Mouse (Mus musculus) spleen, postnatal 4 days (tissue): ENCODE measurements at regions not wholly inside any gene's neighbourhood (a gene's known extent, or its start where the extent isn't known, plus 50 kb on each side); places are given as distances from the start of the nearest gene placed in this dataset.

Experiments
- DNase-seq, 2 experiments: peaks; one replicate each; pipeline ENCODE4 v3.0.0; 2022; ENCODE audit warnings: low spot score in 2 of 2

DNA sequence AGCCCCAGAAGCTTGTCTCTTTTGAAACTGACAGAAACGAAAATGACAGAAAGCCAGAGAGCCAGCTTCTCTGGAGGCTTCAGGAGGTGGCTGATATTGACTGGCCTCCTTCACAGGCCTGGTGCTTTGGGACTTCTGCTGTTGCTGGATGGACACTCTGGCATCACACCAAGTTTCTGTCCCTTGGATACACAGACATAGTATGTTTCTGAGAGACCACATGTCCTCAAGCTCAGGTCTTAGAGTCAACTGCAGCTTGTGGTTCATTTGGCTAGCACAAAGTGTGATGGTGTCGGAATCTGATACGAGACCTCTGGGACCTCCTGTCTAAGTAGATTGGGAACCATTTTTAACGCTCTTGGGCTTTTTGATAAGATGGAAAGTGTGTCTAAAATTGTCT lies 502.0 kb downstream of the Sqor start:
- no peak for DNase-seq

DNA sequence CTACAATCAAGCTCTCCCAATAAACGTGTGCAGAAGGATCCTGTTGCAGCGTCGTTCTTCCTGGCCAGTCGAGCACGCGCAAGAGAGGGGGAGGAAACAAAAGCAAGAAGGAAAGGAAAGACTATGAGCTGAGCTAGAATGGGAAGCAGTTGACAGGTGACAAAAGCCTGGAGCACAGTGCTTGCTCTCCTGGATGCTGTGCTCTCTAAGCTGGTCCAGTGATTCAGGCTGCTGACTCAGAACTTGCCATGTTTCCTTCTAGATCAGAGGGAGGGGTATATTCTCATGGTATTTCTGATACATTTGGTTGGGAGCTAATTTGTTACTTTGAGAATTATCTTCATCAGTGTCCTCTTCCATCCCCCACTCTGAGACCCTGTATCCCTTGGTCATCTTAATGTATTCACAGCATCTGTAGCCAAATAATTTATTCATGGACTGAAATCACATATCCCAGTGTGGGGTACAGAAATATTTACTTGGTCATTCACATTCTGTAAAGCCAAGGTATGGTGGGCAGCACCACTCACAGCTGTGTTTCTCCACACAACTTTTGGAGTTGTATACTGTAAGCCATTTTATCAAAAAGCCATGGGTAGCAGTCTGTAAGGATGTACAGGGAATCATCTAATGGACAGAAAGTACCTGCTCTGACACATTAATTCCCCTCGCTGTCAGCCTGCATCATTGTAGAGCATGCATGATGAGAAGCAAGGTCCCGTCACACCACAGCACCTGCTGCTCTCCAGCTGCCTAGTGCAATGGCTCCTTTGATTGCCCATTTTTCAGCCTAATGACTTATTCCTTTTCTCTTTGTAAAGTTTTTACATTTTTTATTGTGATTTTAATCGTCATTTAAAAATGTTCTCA lies 510.1 kb downstream of the Sqor start:
- DNase-seq: no peak

- DNase-seq: no peak
Measured at GRCm38 (mm10) chr2:123275736-123276330, 510.8 kb downstream of the Sqor start.

GRCm38 (mm10) chr2:123311554-123312276 lies 546.7 kb downstream of the Sqor start:
- no peak for DNase-seq

DNA sequence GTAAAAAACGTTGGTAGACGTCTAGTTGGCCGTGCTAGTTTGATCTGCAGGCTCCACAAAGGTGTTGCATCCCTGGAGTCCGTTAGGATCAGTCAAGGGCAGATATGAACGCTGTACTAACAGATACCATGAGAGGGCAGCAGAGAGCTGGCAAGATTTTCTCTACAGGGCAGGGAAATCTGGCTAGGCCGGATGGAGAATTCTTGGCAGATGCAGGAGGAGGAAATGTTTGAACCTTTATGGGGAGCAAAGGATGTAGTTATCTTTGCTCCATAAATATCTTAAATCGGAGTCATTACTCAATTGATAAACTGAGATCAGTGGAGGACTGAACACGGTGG lies 547.2 kb downstream of the Sqor start:
- peak in 1 of 2 experiments; percentile 14 for DNase-seq

- DNase-seq: no peak
Measured at GRCm38 (mm10) chr2:123320448-123321097, 555.5 kb downstream of the Sqor start.

DNA sequence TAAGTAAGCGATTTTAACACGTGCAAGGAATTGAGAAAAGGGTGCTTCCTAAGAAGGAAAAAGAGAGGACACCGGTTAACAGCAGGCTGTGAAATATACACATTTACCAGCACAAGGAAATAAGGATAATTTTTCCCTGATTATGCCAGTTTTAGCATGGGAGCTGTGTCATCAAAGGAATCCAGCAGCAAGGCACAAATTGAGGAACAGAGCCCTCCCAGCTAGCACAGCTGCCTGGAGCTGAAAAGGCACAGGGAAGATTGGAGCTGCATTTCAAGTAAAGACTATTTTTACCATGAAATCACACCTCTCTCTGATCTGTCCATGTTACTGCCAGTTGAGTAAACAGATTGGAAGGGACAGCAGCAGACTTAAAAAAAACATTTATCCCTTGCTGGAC lies 558.7 kb downstream of the Sqor start:
- no peak for DNase-seq

- DNase-seq: no peak
Measured at GRCm38 (mm10) chr2:123324896-123325295, 559.9 kb downstream of the Sqor start.

DNA sequence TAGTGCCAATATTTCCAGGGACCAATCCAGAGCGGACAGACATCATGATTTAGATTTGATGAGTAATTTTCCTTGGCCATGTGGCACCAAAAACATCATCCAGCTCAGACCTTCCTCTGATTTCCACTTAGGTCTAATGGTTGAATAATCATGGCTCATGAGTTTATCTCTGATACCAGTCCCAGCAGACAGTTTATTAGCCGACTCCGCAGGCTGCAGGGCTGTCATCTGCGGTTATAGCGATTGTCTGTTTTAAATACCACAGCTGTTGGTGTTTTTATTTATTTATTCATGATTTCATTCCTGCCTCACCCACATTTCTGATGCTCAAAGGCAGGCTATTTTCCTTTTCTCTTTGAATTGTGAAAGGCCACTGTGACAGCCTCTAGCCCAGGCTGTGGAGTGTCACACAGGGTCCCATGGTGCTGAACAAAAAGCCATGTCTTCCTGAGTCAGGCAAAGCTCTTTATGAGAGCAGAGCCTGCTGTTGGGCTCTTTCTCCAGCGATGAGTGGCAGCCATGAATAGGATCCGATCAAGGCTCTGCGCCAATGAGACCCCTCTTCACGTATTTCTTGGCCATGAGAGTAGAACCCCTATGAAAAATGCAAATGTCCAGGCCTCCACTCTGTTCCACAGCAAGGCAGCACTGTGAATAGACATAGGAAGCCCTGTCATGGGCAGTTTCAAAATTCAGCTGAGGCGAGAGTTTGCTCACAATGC lies 584.7 kb downstream of the Sqor start:
- DNase-seq: no peak

- DNase-seq: no peak
Measured at GRCm38 (mm10) chr2:123364204-123364603, 599.2 kb downstream of the Sqor start.

- no peak for DNase-seq
Measured at GRCm38 (mm10) chr2:123366571-123366970, 601.5 kb downstream of the Sqor start.

DNA sequence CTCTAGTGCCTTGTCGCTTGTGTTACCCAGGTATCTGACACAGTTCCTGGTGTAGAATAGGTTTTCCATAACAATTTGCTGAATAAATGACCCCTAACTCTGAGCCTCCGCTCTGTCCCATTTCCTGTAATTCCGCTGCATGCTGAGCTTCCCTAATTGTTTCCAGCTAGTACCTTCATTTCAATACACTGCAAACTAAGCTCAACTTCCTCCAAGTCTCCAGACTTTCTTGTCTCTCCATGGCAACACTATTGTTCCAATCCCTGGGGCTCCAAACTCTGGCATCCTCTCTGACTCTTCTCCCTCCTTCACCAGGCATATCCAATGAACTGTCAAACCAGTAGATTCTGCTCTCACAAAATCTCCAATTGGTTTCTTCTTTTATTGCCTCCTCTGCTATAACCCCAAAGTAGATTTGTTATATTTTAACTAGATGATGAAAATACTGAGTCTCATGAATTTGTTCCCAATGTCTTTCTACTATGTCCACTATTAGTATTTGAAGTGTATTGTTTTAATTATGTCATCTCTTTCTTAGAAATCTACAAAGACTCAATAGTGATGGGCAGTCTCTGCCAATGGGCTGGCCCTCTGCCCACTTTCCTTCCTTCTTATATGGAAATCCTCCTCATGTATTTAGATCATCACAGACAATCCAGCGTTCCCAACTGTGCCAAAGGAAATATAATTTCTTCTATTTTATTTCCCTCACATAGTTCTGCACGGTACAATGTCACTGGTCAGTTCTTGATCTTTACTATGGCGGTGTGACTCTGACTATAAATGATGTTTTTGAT lies 620.8 kb downstream of the Sqor start:
- DNase-seq: no peak

DNA sequence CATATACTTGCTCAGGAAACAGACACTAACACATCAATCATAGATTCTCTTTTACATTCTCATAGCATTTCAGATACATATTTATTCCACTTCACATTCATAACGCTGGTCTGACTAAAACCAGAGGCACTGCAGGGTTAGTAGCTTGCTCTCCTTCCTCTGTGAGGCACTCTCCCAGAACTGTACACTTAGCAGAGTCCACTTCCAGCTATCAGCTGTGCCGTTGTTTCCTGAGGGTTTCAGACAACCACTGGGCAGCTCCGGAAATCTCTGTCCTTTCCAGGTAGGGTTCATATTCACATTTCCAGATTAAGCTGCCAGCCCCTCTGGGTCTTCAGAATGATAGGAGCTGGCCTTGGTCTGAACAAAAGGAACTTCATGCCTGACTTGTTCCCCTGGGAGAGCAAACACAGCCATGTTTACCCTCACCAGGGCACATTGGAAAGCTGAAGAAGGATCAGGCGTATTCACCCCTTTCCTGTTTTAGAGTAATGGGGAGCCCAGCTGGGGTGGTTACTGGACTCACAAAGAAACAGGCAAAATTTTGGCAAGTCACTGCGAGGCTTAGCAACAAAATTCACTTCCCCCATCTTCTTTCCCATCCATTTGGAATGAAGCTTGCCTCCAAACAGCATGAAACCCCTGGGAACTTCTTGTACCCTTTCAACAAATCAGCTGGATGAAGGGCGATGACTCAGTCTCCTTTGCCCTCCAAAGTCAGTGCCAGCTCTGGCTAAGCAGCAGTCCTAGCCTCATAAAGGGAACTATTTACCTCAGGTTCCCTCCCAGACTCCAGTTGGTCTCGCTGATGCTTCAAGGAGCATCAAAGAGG lies 622.0 kb downstream of the Sqor start:
- no peak for DNase-seq

DNA sequence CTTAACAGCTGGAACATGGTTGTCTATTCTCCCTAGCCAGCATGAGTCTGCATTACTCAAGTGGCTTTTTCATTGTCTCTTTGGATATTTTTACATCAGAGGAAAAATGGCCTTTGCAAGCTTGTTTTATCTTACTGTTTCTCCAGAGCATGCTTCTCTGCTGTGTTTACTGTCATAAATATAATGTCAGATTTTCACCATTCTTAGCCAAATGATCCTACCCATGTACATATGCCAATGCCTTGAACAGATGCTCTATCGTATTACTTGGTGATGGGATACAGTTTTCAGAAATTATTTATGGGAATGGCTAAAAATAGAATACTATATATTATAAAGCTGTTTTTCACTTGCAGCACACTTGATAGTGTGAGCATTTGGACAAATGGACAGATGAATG lies 625.9 kb downstream of the Sqor start:
- no peak for DNase-seq

GRCm38 (mm10) chr2:123394296-123394695 lies 629.3 kb downstream of the Sqor start:
- no peak for DNase-seq

DNA sequence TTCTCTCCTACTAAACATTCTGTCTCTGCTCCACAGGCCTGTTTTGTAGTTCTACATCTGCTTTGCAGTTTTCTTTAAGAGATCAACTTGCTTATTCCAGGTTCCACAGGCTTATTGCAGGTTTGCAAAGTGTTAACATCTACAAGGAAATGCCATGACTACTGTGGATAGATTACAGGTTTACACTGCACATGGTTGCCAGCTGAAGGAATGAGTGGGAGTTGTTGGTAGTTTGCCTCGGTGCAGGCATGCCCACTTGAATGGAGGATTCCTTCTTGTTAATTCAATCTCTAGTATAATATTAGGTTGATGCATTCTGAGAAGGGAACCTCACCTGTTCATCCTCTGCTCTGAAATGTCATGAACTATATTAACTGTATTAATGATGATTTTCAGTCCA lies 632.5 kb downstream of the Sqor start:
- no peak for DNase-seq

DNA sequence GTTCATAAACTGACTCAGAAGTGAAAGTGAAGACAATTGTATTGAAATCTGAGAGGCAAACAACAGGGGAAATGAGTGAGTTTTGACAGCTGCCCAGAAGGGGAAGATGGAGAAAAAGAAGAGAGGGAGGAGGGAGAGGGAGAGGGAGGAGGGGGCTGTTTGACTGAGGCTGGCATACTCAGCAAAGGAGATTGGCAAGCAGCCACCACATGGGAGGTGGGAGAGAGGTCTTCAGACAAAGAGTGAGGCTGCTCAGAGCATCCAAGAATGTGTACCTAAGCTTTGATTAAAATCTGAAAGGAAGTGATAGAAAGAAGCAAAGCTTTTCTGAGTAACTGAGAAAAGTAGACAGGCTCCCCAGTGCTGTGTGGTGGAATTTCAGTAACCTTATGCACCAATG lies 636.0 kb downstream of the Sqor start:
- no peak for DNase-seq

GRCm38 (mm10) chr2:123409075-123409474 lies 644.0 kb downstream of the Sqor start:
- DNase-seq: no peak

DNA sequence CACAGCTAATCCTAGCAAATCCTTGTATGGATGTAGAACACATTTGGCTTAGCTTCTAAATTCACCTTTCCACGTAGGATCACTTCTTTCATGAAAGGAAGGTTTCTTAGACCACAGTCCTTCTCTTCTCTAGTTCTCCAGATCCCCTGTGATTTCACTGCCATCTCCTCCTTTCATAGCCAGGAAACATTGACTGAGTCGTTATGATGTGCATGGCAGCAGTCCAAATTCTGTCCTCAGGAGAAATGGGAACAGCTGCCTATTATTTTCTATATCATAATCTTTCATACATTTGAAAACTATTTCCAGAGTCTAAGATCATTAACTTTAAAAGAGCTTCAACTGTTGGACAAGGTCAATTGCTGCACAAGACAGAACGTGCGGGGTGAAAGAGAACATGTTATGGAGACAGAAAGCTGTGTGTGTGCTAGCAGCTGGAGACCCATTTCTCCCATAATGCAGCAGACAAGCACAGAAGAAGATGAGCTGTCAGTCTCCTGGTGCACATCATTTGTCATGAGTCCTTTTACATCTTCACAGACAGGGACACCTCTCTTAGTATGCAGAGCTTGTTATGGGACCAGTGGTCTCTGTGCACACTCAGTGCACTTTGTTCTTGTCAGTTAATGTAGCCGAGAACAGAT lies 631.6 kb upstream of the Sema6d start:
- DNase-seq: no peak
